Mouse (Mus musculus): ENCODE results near the gene Morf4l2.

DNA sequence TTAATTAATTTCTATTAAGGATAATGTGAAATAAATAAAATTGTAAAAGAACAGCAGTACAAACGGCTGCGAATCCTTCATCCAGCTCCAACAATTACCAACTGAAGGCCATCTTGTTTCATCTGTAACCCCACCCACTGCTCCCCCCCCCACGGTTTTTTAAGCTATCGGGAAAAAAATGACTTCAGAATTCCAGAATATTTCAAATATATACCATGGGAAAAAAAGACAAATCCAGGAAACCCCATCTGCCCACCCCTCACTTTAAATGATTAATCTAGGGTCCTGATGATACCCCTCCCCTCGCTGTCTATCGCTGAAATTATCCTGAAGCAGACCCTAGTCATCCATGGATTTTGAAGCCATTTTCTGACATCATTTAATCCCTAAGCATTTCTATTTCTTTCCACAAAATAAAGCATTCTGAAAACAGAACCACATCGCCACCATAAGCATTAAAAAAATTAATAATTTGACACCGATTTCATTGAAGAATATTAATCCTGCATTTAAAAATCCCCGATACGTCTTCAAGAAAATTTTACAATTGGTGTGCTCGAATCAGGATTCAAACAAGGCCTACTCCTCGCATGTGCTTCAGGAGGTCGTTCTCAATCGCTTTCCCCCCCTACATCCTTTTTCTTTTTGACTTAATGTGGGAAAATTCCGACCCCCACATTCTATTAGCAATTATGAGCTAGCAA lies 3.3 kb downstream of the Morf4l2 start:
- TF ChIP-seq CTCF (IDR thresholded peaks at IDR 0.05; ENCODE audit: borderline replicate concordance, insufficient read depth, low read length) (no peak), POLR2A (IDR thresholded peaks at IDR 0.05; ENCODE audit: low read depth, low read length) (no peak)
